18 mouse cellular contexts compared by ENCODE assay signal in genomic region chr2:104352204-104352493, GRCm38 (mm10). TPM values are rescaled to one million over a fixed set of nuclear protein-coding genes. Genes with fewer than 3 reads are reported as not detected.
"Had no signal": no experiment of that assay in that cellular context is flagged by ENCODE, and none has a peak within 500 bp of the region (broad histone marks: within the 10 kb centered on the region; RNA-seq: fewer than 3 reads in every experiment).

No protein-coding gene starts in this region.

- H3K4me1 ChIP-seq: kidney, embryonic 15.5 days; liver, embryonic 13.5 days had no signal

- H3K27ac ChIP-seq: kidney, embryonic 15.5 days; liver, embryonic 13.5 days; stomach, postnatal 0 days had no signal

- H3K27me3 ChIP-seq: kidney, embryonic 15.5 days; liver, embryonic 13.5 days had no signal

- H3K4me3 ChIP-seq: kidney, embryonic 15.5 days; liver, embryonic 13.5 days had no signal

- H3K9ac ChIP-seq: kidney, embryonic 15.5 days; liver, embryonic 13.5 days had no signal

- H3K36me3 ChIP-seq: kidney, embryonic 15.5 days; liver, embryonic 13.5 days had no signal

- DNase-seq: kidney, adult 11 months; kidney, adult 8-10 months; kidney, postnatal 10 days; kidney, postnatal 4 days; liver, embryonic 13.5 days; lung, adult 2 months; lung, postnatal 14 days; lung, postnatal 4 days; midbrain, embryonic 14.5 days; thymus, adult 2 months; thymus, postnatal 14 days; thymus, postnatal 4 days had no signal

- H3K9me3 ChIP-seq: kidney, embryonic 15.5 days; liver, embryonic 13.5 days had no signal

- H3K4me2 ChIP-seq: kidney, embryonic 15.5 days; liver, embryonic 13.5 days; midbrain, embryonic 11.5 days had no signal

RNA-seq across cellular contexts. Expression of gene D430041D05Rik, which starts 58.7 kb away (rescaled TPM):
- polyA plus RNA-seq: liver, adult 2 months; liver, embryonic 16.5 days; small intestine, adult 2 months had no signal
